Mouse (Mus musculus) NIH3T3 (cell line): ENCODE data around the gene Dmrt3.

ENCODE experiments used
- DNase-seq: peaks from one replicate; pipeline ENCODE4 v3.0.0-alpha.2; 2012; ENCODE audit warnings: low read depth

Gene Dmrt3

GRCm38 (mm10) chr19:25622291-25623251, 12.5 kb downstream of the Dmrt3 start:
- DNase-seq = no peak

DNA sequence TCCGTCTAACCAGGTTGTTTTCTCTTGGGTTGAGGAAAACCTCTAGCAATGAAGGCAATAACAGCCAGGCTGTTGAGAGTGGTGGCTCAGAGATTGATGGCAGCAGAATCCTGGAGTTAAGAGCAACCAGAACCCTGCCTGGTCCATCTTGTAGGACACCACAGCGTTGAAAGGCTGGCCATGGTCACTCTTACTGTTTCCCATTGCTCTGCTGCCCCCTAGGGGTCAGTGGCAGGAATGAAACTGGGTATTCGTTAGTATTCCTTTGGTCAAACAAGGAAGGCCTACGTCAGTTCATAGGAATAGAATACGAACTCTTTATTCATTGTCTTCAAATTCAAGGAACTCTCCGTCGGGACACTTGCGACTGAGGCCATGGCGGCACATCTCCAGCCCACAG, 18.4 kb downstream of the Dmrt3 start:
- peak; percentile 85 for DNase-seq

DNA sequence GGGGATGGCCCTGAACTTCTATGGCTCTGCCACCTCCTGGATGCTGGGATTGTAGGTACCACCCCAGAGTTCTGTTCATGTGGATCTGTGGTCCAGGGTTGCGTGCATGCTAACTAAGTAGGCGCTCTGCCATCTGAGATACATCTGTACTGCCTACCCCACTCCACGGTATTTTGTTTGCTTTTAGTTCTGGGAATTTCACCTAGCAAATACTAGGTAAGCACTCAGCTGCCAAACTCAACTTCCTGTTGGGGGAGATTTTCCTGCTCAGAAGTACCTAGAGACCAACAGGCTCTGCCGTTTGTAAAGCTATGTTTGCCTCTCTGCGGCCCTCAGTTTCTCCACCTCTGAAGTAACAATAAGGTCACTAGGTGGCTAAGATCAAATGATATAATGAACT, 25.0 kb downstream of the Dmrt3 start:
- no peak for DNase-seq

DNA sequence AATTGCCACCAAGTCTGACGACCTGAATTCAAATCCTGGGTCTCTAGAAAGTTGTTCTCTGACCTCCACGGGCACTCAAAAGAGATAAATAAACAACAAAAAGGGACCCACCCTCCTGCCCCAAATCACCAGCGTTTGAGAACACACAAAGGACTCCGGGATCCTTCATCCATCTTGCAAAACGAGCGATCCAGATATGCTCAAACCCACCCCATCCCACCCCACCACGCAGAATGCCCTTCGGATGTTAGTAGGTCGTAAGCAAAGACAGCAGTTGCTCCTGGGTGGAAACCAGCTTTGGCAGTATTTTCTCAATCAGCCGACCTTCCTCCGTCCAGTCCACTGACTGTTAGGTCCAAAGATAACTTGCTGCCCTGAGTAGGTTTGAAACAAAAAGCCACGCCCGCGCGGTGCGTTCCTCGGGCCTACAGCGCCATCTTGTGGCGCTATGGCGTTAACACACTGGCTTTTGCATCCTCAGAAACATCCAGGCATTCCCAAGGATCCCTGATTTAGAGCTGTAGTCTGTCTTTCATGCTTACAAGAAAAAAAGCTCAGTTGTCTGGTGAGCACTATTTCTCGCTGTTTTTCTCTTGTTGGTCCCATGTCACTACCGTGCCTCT, 25.6 kb downstream of the Dmrt3 start:
- peak; percentile 92 for DNase-seq

DNA sequence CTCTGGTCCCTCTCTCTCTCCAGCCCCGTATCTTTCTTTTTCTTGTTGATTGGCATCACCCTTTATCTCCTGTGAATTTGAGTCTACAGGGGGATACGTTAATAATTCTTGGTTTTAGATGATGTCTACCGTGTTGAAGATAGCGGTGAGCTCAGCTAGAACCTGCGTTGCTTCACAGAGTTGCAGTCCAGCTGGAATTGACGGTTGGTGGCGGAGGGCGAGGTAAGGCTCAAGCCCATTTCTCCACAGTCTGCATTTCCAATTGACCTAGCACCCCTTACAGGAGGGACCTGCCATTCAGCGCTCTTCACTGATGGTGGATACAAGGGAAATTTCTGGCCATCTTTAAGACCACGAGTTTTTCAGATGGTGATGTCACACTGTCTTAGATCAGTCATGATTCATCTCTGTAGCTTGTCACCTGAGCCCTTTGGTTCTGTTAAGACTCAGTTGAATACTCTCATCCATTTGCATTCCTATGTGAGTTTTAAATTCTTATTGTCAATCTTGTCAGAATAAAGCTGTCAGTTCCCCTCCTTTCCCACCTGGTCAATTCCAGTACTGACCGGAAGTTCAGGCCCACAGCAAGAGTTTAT, 28.8 kb downstream of the Dmrt3 start:
- no peak for DNase-seq

DNA sequence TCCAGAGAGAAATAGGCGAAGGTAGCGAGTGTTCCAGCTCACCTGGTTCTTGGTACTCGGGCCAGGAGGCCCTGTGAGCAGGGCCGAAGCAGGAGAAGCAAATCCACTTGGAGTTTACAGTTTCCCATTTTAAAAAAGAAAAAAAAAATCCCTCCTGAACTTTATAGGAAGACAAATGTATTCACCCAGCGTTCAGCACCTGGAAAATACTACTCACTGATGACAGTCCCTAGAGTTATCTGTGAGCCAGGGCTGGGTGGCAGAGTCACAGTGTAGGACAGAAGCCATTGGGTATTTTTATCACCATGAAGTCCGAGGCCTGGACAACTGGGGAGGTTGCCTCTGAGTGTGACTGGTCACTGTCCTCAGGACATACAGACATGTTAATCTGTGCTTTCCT, 31.7 kb downstream of the Dmrt3 start:
- no peak for DNase-seq

DNA sequence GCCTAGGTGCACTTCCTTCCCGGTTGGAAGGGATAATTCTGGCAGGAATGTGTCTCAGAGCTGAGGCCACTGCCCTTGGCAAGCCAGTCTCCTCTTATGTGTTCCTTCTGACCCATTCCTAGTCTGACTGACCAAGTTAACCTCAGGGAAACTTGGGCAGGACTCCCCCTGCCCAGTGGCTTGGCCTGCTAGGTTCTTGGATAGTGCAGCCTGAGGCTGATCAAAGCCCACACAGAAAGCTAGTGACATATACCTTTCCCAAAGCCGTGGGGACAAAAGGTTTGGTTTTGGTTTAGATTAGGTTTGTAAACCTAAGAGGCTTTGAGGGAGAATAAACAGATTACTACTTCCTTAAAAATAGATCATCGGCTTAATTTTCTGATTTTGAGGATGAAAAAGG, 37.0 kb downstream of the Dmrt3 start:
- no peak for DNase-seq

GRCm38 (mm10) chr19:25648701-25649100, 38.6 kb downstream of the Dmrt3 start:
- no peak for DNase-seq

DNA sequence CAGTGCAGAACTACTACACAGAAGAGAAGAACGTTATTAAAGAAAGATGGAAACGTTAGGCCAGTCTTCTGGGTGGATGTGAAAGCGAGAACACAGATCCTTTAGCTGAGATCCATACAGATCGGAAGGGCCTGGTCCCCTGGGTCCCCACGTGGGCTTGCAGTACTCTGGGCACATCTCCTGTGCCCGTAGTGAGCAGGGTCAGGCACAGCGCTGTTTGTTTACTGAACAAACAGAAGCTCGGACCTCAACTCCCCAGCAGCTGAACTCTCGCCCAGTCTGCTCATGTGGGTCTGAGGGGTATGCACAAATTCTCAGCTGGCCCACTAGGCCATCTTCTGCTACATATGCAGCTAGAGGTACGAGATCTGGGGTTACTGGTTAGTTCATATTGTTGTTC, 40.4 kb downstream of the Dmrt3 start:
- DNase-seq = no peak

DNA sequence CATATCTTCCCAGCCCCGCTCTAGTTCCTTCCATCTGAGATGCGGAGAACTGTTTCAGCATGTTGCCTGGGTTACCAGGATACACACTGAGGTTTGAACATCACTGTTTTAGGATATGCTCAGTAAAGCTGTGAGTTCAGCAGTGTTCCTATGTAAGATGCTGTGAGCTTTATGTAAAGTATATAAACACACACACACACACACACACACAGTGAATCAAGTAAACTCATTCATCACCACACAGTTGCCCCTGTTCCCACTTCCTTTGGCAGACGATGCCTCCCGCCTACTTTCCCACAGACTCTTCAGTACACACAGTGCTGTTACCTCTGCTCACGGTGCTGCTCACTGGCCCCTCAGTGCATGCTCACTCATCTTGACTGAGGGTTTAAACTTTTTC, 42.5 kb downstream of the Dmrt3 start:
- no peak for DNase-seq

DNA sequence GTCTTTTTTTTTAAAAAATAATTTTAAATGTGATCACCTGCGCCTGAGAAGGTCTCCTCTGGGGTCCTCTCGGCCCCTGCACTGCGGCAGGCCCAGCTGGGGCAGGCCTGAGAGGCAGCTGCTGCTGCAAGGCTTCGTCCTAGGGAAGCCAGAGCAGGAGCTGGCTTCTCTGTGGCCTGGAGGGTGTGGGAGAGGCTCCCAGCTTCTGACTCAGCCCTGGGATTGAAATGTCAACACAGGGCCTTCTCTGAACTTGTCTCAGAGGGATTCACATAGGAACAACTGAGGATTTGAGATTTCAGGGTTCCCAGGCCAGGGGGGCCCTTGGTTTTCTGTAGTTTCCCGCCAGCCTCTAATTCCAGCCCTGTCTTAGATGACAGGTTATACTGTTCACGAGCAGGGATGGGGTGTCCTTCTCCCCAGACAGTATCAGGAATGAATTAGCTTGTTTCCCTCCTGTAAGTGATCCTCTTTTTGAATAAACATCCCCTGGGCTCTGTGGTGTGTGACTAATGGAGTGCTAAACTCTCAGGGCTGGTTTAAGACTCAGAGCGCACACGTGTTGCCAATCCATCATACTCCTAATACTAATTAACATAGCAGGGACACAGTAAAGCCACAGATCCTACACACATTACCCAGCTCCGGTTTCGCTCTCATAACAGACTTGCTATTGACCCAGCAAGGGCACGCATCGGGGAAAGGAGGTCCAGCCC, 44.1 kb downstream of the Dmrt3 start:
- DNase-seq = peak; percentile 60

DNA sequence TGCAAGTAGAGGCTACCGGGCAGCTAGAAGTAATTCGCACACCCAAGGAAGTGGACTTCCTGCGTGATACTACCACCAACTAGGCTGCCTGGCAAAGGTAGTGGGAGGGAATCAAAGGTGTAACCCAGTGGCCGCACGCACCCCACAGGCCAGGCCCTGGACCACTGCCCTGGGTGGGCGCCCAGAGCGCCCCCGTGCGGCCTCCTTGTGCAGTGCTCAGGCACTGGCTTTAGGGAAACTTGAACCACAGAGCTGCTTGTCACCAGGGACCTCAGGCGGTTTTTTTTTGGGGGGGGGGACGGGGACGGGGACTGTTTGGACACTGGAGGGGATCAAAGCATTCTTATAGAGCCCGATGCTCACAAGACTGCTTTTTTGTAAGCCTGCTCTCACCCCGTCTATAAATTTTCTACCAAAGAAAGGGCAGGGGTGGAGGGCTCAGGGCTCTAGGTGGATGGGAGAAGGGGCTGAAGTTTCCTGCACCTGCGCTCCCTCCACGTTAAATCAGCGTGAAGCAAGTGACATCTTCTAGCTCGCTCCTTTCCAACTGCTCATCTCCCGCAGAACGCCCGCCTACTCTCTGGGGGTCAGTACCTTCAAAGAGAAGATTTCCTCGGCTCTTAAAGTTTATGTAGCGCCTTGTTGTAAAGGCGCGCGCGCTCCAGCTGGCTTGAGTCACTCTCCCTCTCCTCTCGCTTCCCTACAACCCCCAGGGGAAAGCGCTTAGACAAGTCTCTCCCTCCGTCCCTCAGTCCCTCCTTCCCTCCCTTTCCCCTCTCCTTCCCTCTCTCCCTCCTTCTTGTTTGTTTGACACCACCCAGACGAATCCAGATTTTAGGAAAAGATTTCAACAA, 55.6 kb downstream of the Dmrt3 start:
- no peak for DNase-seq

DNA sequence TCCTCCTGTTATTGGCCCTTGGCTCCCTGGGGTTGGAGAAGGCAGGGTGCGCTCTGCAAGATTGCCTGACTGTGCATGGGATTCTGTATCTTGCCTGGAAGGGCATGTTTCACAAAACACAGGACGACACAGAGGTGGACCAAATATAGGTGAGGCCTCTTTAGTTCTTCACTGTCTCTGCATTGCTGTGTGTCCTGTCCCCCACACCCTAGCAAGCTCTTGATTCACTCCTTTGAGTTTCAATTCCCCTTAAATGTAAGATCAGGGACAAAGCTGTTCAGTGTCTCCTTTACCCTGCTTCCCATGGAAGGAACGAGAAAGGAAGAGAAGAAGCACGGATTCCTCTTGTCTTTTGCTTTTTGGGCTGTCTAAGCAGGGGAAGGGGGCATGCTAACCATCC, 57.7 kb downstream of the Dmrt3 start:
- no peak for DNase-seq

- no peak for DNase-seq
These were observed 59.6 kb downstream of the Dmrt3 start for GRCm38 (mm10) chr19:25669593-25670248.

GRCm38 (mm10) chr19:25670571-25671285, 60.6 kb downstream of the Dmrt3 start:
- DNase-seq = no peak

GRCm38 (mm10) chr19:25671681-25672080, 61.6 kb downstream of the Dmrt3 start:
- DNase-seq = no peak

GRCm38 (mm10) chr19:25672101-25672950, 62.2 kb downstream of the Dmrt3 start, which contains the start of gene Dmrt2:
TSS of gene Dmrt2 (plus strand) at chr19:25672411.
- peak; percentile 57 for DNase-seq
